Mouse (Mus musculus): ENCODE results near the gene Pik3r5. TPM values are rescaled to one million over a fixed set of nuclear protein-coding genes. Genes with fewer than 3 reads are reported as not detected.

Pik3r5 gene
- total and polyA plus RNA-seq, 3 experiments, result 0.02 to 0.49 TPM; not detected in 1

- Histone ChIP-seq H3K9me3 (replicated peaks) (no peaks in the 10 kb centered on the region), H3K4me1 (ENCODE audit: insufficient read depth, low read depth, low read length) (no peaks in the 10 kb centered on the region), H3K36me3 (replicated peaks) (no peaks in the 10 kb centered on the region), H3K27me3 (ENCODE audit: insufficient read depth, low read length) (peaks cover 4% of the 10 kb centered on the region; the same call in 1 of the 2 replicates), H3K4me3 (ENCODE audit: low read depth, low read length) (no peak overlapping the region)
- ATAC-seq (ENCODE audit: extremely low read depth, insufficient number of reproducible peaks, low FRiP score, poor library complexity, severe bottlenecking) (no peak), DNase-seq (ENCODE audit: low spot score) (no peak)
- TF ChIP-seq GATA1 (IDR thresholded peaks at IDR 0.05; ENCODE audit: borderline replicate concordance, low read length), result no peak
- no peak for TF ChIP-seq TAL1 (conservative IDR thresholded peaks at IDR 0.05; ENCODE audit: low read depth, low read length)
- no peak for TF ChIP-seq CTCF (IDR thresholded peaks at IDR 0.05; ENCODE audit: low read depth, low read length)
- TF ChIP-seq POLR2AphosphoS5 (IDR thresholded peaks at IDR 0.05; ENCODE audit: insufficient replicate concordance, low read depth, low read length), result no peak
- TF ChIP-seq GATA2 (IDR thresholded peaks at IDR 0.05; ENCODE audit: borderline replicate concordance, low read depth, low read length), result no peak
Measured at GRCm38 (mm10) chr11:68521352-68521751, 89.4 kb downstream of the Pik3r5 start.

DNA sequence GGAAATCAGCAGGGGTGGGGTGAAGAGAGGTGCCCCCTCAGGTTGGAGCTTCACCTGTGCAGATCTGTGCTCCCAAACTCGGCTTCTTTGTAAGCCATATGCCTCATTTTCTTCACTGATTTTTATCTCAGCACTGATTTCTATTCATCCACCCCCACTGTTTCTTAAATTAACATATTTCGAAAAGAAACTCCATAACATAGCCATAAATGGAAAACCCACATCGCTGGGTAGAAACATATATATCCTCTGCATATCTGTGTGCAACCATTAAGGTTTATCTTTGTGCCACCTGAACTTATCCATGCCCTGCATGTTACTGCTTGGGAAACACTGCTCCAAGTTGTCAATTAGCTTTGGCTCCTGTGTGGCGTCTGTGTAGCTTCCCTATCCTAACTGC is 94.5 kb downstream of the Pik3r5 start:
- no peaks in the 10 kb centered on the region for H3K36me3 ChIP-seq (replicated peaks)
- no peaks in the 10 kb centered on the region for H3K9me3 ChIP-seq (replicated peaks)
- ATAC-seq (ENCODE audit: extremely low read depth, insufficient number of reproducible peaks, low FRiP score, poor library complexity, severe bottlenecking), result no peak
- H3K4me1 ChIP-seq (ENCODE audit: insufficient read depth, low read depth, low read length), result no peaks in the 10 kb centered on the region
- H3K4me3 ChIP-seq (ENCODE audit: low read depth, low read length), result no peak overlapping the region
- DNase-seq (ENCODE audit: low spot score), result no peak
- TF ChIP-seq CTCF (IDR thresholded peaks at IDR 0.05; ENCODE audit: low read depth, low read length) (no peak), TAL1 (conservative IDR thresholded peaks at IDR 0.05; ENCODE audit: low read depth, low read length) (no peak), GATA2 (IDR thresholded peaks at IDR 0.05; ENCODE audit: borderline replicate concordance, low read depth, low read length) (no peak), POLR2AphosphoS5 (IDR thresholded peaks at IDR 0.05; ENCODE audit: insufficient replicate concordance, low read depth, low read length) (no peak), GATA1 (IDR thresholded peaks at IDR 0.05; ENCODE audit: borderline replicate concordance, low read length) (no peak)
- peaks cover 6% of the 10 kb centered on the region; the same call in 1 of the 2 replicates for H3K27me3 ChIP-seq (ENCODE audit: insufficient read depth, low read length)

DNA sequence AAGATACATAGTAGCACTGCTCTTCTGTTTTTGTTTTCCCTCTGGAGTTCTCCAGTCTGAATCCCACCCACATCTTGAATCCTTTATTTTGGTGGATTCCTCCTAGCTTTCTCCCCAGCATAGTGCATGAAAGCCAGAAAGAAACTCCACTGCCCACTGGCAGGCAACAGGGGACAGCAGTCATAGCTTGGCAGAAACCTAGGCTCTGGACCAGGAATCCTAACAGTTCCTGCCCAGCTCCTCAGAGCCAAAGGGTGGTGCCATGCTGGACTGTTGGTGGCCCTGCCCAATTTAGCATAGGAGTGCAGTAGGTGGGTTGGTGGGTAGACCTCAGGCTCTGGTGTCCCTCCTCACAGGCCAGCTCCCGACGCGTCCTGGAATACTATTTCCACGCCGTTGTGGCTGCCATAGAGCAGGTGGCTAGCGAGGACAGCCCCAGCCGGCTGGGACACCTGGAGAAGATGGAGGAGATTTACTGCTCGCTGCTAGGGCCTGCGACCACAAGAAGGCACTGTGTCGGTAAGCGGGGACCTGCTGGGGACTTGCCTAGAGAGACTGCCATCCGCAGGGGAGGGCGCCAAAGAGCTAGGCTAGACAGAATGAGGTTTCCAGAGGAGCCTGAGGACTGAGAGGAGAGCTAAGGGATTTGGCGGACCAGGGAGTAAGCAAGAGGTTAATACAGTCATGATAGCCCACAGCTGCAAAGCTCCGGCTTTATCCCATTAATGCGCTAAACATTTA is 99.3 kb downstream of the Pik3r5 start:
- TF ChIP-seq POLR2AphosphoS5 (IDR thresholded peaks at IDR 0.05; ENCODE audit: insufficient replicate concordance, low read depth, low read length), result no peak
- TF ChIP-seq CTCF (IDR thresholded peaks at IDR 0.05; ENCODE audit: low read depth, low read length), result no peak
- no peak for TF ChIP-seq TAL1 (conservative IDR thresholded peaks at IDR 0.05; ENCODE audit: low read depth, low read length)
- TF ChIP-seq GATA2 (IDR thresholded peaks at IDR 0.05; ENCODE audit: borderline replicate concordance, low read depth, low read length), result no peak
- TF ChIP-seq GATA1 (IDR thresholded peaks at IDR 0.05; ENCODE audit: borderline replicate concordance, low read length), result no peak
- Histone ChIP-seq H3K4me1 (ENCODE audit: insufficient read depth, low read depth, low read length) (no peaks in the 10 kb centered on the region), H3K27me3 (ENCODE audit: insufficient read depth, low read length) (peaks cover 2% of the 10 kb centered on the region; the same call in 1 of the 2 replicates), H3K4me3 (ENCODE audit: low read depth, low read length) (no peak overlapping the region), H3K36me3 (replicated peaks) (no peaks in the 10 kb centered on the region), H3K9me3 (replicated peaks) (no peaks in the 10 kb centered on the region)
- DNase-seq (ENCODE audit: low spot score) (no peak), ATAC-seq (ENCODE audit: extremely low read depth, insufficient number of reproducible peaks, low FRiP score, poor library complexity, severe bottlenecking) (no peak)

DNA sequence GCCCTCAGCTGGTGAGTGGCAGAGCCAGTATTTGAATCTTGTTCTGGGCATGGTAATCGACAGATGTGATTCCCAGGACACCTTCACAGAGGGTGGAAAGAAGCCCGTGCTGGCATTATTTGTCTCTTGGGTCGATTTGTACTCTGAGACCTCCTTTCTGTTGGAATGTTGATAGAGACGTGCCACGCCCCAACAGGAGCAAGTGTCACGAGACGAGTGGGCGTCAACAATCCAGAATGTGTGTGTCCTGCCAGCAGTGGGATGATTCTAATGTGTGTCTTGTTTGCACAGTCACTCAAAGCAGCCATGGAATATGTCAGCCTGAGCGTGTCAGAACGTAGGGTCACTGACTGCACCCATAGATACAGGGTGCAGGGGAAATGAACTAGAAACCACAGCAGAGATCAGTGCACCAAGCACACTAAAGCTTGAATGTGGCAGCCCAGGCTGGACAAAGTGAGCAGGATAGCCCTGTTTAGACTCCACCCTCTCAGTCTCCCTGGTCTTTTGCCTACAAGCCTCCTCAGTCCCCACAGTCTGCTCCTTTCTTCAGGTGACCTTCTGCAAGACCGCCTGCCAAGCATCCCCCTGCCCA is 100.1 kb downstream of the Pik3r5 start:
- ATAC-seq (ENCODE audit: extremely low read depth, insufficient number of reproducible peaks, low FRiP score, poor library complexity, severe bottlenecking), result no peak; the same call in 1 of the 2 replicates
- no peaks in the 10 kb centered on the region for H3K9me3 ChIP-seq (replicated peaks)
- no peaks in the 10 kb centered on the region for H3K36me3 ChIP-seq (replicated peaks)

DNA sequence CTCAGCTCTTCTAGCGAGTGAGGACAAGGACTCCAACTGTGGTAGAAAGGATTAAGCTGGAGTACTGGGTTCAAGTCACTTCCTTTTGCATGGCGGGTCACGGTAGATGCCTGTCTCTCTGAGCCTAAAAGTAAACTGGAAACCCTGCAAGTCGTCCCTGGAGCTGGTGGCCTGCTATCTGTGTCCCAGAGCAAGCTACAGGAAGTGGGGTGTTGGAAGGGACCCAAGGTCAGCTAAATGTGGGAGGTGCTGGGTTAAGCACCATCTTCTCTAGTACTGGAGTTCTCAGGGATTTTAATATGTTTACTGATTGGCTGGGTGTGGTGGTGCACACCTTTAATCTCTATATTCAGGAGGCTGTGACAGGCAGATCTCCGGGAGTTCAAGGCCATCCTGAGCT is 100.9 kb downstream of the Pik3r5 start:
- DNase-seq (ENCODE audit: low spot score) (no peak), ATAC-seq (ENCODE audit: extremely low read depth, insufficient number of reproducible peaks, low FRiP score, poor library complexity, severe bottlenecking) (no peak)
- H3K4me1 ChIP-seq (ENCODE audit: insufficient read depth, low read depth, low read length), result no peaks in the 10 kb centered on the region
- H3K9me3 ChIP-seq (replicated peaks), result no peaks in the 10 kb centered on the region
- H3K27me3 ChIP-seq (ENCODE audit: insufficient read depth, low read length), result peaks cover 2% of the 10 kb centered on the region; the same call in 1 of the 2 replicates
- no peaks in the 10 kb centered on the region for H3K36me3 ChIP-seq (replicated peaks)
- H3K4me3 ChIP-seq (ENCODE audit: low read depth, low read length), result no peak overlapping the region
- no peak for TF ChIP-seq GATA2 (IDR thresholded peaks at IDR 0.05; ENCODE audit: borderline replicate concordance, low read depth, low read length)
- TF ChIP-seq GATA1 (IDR thresholded peaks at IDR 0.05; ENCODE audit: borderline replicate concordance, low read length), result no peak
- TF ChIP-seq TAL1 (conservative IDR thresholded peaks at IDR 0.05; ENCODE audit: low read depth, low read length), result no peak
- no peak for TF ChIP-seq POLR2AphosphoS5 (IDR thresholded peaks at IDR 0.05; ENCODE audit: insufficient replicate concordance, low read depth, low read length)
- TF ChIP-seq CTCF (IDR thresholded peaks at IDR 0.05; ENCODE audit: low read depth, low read length), result no peak

More for the DNA sequence above, 100.1 kb downstream of the Pik3r5 start:
- no peak for DNase-seq (ENCODE audit: low spot score)
- H3K27me3 ChIP-seq (ENCODE audit: insufficient read depth, low read length), result peaks cover 2% of the 10 kb centered on the region; the same call in 1 of the 2 replicates
- H3K4me1 ChIP-seq (ENCODE audit: insufficient read depth, low read depth, low read length), result no peaks in the 10 kb centered on the region
- no peak overlapping the region for H3K4me3 ChIP-seq (ENCODE audit: low read depth, low read length)
- TF ChIP-seq TAL1 (conservative IDR thresholded peaks at IDR 0.05; ENCODE audit: low read depth, low read length) (no peak), CTCF (IDR thresholded peaks at IDR 0.05; ENCODE audit: low read depth, low read length) (no peak), GATA1 (IDR thresholded peaks at IDR 0.05; ENCODE audit: borderline replicate concordance, low read length) (no peak), POLR2AphosphoS5 (IDR thresholded peaks at IDR 0.05; ENCODE audit: insufficient replicate concordance, low read depth, low read length) (no peak), GATA2 (IDR thresholded peaks at IDR 0.05; ENCODE audit: borderline replicate concordance, low read depth, low read length) (no peak)

DNA sequence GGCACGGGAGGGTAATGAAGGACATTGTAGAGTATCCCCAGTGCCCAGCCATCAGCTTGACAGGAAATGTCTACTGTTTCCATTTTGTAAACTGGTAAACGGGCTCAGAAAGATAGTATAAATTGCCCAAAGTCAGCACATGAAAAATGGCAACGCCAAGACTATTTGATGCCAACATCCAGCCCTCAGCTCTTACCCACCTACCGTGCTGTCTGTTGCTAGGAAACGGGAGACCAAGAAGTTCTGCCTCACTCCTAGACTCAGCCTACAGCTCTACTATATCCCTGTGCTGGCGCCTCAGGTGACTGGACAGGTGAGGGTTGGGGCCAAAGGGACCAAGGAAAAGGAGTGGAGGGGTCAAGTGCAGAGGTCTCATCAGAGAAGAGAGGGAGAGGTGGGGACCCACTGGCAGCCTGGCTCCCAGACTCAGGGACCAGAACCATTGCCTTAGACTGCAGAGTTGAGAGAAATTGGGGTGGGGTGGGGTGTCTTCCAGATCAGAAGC is 102.1 kb downstream of the Pik3r5 start:
- no peaks in the 10 kb centered on the region for H3K36me3 ChIP-seq (replicated peaks)
- DNase-seq (ENCODE audit: low spot score) (no peak), ATAC-seq (ENCODE audit: extremely low read depth, insufficient number of reproducible peaks, low FRiP score, poor library complexity, severe bottlenecking) (no peak)
- TF ChIP-seq GATA1 (IDR thresholded peaks at IDR 0.05; ENCODE audit: borderline replicate concordance, low read length) (no peak), TAL1 (conservative IDR thresholded peaks at IDR 0.05; ENCODE audit: low read depth, low read length) (no peak), POLR2AphosphoS5 (IDR thresholded peaks at IDR 0.05; ENCODE audit: insufficient replicate concordance, low read depth, low read length) (no peak), GATA2 (IDR thresholded peaks at IDR 0.05; ENCODE audit: borderline replicate concordance, low read depth, low read length) (no peak), CTCF (IDR thresholded peaks at IDR 0.05; ENCODE audit: low read depth, low read length) (no peak)
- peaks cover 2% of the 10 kb centered on the region; the same call in 1 of the 2 replicates for H3K27me3 ChIP-seq (ENCODE audit: insufficient read depth, low read length)
- H3K4me1 ChIP-seq (ENCODE audit: insufficient read depth, low read depth, low read length), result no peaks in the 10 kb centered on the region
- no peaks in the 10 kb centered on the region for H3K9me3 ChIP-seq (replicated peaks)
- no peak overlapping the region for H3K4me3 ChIP-seq (ENCODE audit: low read depth, low read length)

Measured in G1E (cell line).